8 mouse cellular contexts compared by ENCODE assay signal in the genomic region with DNA sequence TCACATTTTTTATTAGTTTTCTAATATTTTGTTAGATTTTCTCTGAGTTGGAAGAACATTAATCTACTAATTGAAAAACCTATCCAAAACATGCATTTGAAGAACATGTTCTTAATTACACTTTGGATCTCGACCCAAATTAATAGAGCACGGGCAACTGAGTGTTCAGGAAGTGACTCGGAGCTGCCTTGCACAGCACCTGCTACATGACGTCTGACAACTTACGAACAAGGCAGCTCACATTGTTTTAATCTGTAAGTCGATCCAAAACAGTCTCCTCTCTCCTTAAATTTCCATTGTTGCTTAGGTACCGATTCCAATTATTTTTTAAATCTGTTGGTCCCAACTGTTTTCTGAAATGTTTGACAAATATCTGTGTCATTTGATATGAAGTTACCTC.
"Had no signal": no experiment of that assay in that cellular context is flagged by ENCODE, and none has a peak within 500 bp of the region (broad histone marks: within the 10 kb centered on the region; RNA-seq: fewer than 3 reads in every experiment).

No protein-coding gene starts in this region.

- H3K9me3 ChIP-seq: neural tube, embryonic 13.5 days; neural tube, embryonic 15.5 days; stomach, embryonic 15.5 days had no signal

- H3K4me1 ChIP-seq: neural tube, embryonic 15.5 days; stomach, embryonic 15.5 days had no signal

- H3K4me3 ChIP-seq: neural tube, embryonic 13.5 days; neural tube, embryonic 15.5 days; stomach, embryonic 15.5 days had no signal

- H3K4me2 ChIP-seq: neural tube, embryonic 13.5 days; neural tube, embryonic 15.5 days; stomach, embryonic 15.5 days had no signal

- H3K27ac ChIP-seq: neural tube, embryonic 13.5 days; neural tube, embryonic 15.5 days; stomach, embryonic 15.5 days; stomach, postnatal 0 days had no signal

- H3K9ac ChIP-seq: neural tube, embryonic 13.5 days; neural tube, embryonic 15.5 days; stomach, embryonic 15.5 days had no signal

- H3K27me3 ChIP-seq: neural tube, embryonic 13.5 days; neural tube, embryonic 15.5 days; stomach, embryonic 15.5 days had no signal

- H3K36me3 ChIP-seq: neural tube, embryonic 13.5 days; neural tube, embryonic 15.5 days; stomach, embryonic 15.5 days had no signal

- DNase-seq: right cerebral cortex, postnatal 14 days; right cerebral cortex, postnatal 4 days; spleen, adult 18-20 months; thymus, adult 18-20 months had no signal
